Mouse (Mus musculus) cerebral cortex, adult 2 months (tissue): ENCODE results near the gene Blvrb.

ENCODE experiments used
- WGBS: fragments of 180-500 bp; shearing (Covaris S2); methylation state at CpG from one replicate; pipeline ENCODE4 v1.1.7; 2018; 5-methylcytosine and 5-hydroxymethylcytosine counted together

Gene Blvrb

DNA sequence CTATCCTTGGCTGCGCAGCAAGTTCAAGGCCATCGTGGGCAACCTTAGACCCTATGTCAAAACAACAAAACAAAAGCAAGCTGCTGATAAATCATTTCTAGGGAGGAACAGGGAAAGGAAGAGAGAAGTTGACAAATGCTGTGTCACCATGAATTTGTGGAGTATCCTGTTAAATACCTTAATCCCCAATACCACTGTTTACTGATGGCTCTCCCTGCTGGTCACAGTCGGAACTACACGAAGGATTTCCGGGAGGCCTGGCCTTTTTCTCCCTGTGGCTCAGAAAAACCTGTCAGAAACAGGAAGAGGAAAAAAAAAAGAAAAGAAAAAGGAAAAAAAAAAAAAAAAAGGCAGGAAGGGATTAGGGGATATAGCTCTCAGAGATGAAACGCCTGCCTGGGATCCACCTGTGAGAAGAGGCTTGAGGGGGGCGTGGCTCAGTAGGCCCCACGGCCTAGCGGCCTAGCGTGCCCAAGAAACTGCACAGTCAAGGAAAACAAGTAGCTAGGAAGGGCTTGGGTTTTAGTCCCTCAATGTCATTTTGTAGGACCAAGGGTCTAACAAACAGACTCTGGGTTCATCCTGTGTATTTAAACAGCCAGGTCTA lies 1.6 kb downstream of the Blvrb start:
- 65% methylated on average over 10 of the region's 10 CpGs for WGBS

DNA sequence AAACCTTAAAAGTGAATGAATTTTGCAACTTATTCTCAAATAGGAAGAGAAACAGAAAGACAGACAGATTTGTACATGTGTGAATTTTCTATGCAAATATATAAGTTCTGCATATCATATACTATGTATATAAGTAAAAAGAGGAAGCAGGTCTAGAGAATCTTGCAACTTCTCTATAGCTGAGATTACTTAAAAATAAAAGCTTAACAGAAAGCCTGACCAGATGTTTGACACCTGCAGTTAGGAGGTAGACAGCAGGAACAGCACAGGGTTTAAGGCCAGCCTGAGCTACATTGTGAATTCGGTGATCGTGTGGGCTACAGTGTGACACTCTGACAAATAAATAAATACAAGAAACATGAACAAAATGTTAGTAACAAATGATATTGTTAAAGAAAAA lies 3.6 kb downstream of the Blvrb start:
- WGBS: 97% methylated on average over 2 of the region's 2 CpGs

DNA sequence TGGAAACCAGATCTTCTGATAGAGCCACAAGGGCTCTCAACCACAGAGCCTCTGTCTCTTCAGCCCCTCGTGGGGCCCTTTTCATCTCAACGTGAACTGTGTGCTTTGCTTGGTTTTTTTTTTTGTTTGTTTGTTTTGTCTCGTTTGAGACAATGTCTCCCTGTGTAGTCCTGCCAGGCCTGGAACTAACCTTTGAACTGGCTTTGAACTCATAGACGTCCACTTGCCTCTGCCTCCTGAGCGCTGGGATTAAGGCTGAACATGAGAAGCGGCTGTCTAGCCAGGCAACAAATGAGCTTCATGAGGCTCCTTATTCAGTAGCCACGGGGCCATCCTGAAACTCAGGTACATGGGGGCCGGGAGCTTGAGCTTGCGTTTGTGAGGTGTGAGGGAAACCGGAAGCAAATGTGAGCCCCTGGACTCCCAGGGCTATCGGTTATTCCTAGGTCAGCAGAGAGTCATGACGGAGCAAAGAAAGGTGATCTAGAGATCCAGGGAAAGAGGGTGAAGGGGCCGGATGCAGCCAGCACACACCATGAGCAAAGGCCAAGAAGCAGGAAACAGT lies 4.5 kb downstream of the Blvrb start:
- 72% methylated on average over 13 of the region's 13 CpGs for WGBS

DNA sequence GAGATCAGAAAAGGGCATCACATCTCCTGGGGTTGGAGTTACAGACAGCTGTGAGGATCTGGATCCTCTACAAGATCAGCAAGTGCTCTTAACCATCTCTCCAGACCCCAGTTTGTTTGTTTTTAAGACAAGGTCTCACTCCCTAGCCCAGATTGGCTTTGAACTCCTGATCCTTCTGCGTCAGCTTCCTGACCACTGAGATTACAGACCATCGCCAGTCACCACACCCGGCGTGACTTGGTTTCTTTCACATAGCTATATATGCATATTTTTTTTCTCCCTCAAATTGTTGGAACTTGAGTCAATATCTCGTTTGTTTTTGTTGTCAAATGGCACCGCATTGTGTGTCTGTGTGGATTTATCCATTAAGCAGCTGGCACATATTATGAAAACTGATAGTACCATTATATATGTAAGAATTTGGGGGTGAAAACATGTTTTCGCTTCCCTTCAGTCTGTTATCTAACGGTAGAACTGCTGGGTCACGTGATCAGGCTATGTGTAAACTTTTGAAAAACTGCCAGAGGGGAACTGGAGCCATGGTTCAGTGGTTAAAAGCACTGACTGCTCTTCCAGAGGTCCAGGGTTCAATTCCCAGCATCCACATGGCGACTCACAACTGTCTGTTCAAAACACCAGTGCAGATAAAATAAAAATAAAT lies 6.8 kb downstream of the Blvrb start:
- 77% methylated on average over 10 of the region's 10 CpGs for WGBS

DNA sequence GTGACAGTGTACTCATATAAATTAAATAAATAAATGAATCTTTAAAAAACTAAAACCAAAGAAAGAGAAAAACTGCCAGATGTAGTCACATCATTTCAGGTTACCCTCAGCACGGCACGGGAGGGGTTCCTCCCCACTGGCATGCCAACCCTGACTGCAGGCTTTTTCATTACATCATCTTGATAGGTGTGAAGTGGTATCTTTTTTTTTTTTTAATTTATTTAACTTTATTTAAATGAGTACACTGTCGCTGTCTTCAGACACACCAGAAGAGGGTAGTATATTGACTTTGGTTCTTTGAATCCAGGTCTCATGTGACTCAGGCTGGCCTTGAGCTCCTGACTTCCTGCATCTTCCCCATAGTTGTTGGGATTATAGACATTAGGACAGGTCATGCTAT lies 7.5 kb downstream of the Blvrb start:
- WGBS: 88% methylated on average over 3 of the region's 3 CpGs

DNA sequence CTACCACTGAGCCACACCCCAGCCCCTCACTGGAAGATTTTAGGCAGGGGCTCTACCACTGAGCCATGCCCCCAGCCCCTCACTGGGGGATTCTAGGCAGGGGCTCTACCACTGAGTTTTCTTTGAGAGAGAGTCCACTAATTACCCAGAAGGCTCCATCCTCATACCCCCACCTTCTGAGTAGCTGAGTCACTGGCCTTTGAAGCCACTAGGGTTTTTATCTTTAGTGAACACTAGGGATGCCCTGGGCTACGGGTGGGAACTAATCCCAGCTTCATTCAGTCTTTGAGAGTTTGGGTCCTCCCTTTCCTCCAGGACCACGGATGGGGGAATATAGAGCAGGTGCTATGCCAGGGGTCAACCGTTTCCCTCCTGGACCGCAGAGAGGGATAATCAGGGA lies 10.8 kb downstream of the Blvrb start:
- 91% methylated on average over 4 of the region's 4 CpGs for WGBS

DNA sequence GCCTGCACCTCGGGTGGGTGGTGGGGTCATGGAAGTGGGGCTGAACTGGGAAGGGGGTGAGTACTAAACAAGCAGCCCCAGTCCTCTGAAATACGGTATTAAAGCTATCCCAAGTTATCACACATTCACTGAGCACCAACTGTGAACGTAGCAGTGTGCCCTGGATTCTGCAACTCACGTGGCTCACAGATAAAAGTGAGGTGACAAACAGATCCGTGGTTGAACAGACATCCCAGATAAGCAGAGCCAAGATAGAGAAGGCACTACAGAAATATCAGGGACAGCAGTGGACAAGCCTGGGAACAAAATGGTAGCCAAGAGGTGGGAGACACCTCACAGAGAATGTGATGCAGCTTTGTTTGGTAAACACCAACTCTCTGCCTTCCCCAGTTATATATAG lies 11.9 kb downstream of the Blvrb start:
- WGBS: 87% methylated on average over 5 of the region's 5 CpGs

DNA sequence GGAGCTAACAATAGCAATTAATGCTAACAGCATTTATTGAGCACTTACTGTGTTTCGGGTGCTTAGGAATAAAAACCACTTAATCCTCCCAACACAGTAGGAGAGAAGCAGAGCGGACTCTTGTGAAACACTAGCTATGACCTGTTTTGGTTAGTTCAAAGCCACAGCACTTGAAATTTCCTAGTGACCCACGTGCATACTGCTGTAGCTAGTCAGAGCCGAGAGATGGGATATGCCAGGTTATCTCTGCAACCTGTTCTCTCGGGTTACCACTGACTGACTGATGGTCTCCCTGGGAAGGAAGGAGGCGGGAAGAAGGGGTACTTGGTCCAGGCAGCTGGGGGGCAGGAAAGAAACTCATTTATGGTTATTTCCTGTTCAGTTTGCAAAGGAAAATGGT lies 12.7 kb downstream of the Blvrb start:
- 91% methylated on average over 6 of the region's 6 CpGs for WGBS

DNA sequence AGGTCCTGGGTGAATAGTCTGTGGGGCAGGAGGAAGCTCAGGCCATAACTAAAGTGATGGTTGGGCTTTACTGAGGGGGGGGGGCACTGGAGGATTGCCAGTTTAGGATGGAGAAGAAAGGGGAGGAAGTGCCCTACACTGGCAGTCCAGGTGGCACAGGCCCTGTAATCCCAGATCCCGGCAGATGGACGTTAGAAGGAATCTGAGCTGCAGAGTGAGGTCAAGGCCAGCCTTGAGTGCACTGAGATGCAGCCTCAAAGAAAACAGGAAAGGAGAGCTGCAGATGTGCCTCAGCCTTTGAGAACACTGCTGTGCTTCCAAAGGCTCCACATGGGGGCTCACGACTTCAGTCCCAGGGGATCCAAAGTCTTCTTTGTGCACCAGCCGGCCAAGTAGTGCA lies 19.9 kb downstream of the Blvrb start:
- WGBS: 47% methylated on average over 4 of the region's 4 CpGs

DNA sequence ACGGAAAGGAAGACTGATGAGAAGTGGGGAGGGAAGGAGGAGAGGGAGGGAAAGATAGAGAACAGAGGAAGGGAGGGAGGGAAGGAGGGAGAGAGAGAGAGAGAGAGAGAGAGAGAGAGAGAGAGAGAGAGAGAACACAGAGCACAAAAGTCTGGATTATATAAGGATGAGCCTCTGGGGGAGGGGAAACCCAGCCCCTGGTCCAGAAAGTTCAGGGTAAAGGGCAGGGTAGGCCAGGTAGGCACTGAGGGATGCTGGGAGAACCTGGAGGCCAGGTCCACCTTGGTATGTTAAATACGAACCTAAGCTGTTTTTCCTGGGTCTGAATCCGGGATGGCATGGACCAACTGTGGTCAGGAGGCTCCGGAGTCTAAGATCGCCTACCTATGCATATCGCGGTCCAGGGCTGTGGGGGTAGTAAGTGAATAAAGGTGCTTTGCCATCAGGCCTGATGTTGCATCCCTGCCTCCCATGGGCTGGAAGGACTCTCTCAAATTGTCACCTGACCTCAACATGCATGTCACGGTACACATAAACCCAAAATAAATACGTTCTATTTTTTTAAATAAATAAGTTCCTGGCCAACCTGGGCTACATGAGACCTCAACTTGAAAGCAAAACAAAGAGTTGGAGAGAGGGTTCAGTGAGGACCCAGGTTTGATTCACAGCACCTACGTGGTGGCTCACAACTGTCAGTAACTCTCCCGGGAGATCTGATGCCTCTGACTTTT lies 23.8 kb downstream of the Blvrb start:
- 92% methylated on average over 11 of the region's 11 CpGs for WGBS

DNA sequence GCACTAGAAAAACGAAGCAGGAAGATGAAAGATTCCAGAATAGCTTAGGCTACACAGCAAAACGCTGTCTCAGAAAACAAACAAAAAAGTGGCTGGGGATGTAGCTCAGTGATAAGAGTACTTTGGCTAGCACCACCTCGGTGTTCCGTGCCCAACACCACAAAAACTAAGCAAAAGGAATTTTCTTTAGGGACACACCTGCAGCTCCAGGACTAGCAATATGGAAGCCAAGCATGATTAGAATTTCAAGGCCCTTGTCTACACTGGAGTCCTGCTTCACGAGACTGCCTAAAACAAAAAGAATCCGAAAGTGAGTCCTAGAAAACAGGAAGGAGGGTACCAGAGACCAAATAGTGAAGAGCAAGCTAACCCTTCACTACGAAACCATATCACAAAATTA lies 24.8 kb downstream of the Blvrb start:
- WGBS: 8% methylated on average over 7 of the region's 7 CpGs

DNA sequence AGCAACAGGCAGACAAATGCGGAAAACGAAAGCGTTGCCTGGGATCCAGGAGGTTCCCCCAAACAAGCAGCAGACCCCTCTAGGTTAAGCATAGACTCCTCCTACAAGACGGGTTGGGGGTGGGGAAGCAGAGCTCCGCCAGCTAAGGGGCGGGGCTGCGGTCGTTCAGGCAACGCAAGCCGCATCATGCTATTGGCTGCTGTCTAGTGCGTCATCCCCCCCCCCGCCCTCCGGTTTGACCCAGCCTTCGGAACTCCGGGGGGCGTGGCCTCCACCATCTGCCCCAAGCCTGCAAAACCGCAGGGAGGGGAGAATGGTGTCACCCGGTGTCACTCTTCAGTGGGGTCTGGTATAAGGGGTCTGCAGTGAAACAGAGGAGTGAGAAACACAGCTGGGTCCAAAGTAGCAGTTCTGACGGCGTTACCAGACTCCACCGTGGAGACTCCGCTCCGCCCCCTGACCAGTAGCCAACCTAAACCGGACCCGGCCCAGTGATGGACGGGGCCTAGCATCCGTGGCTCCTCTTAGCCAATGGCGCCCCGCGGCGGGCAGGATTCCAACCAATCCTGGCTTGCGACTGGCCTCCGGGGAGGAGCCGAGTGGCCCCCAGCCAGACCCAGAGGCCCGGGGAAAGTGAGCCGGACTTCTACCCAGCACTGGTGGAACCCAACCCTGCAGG lies 25.5 kb downstream of the Blvrb start, which contains the start of gene Sertad3:
TSS of gene Sertad3 (plus strand) at position 613 of the 679 bp plus-strand sequence.
- under 1% methylated on average over 36 of the region's 36 CpGs for WGBS

DNA sequence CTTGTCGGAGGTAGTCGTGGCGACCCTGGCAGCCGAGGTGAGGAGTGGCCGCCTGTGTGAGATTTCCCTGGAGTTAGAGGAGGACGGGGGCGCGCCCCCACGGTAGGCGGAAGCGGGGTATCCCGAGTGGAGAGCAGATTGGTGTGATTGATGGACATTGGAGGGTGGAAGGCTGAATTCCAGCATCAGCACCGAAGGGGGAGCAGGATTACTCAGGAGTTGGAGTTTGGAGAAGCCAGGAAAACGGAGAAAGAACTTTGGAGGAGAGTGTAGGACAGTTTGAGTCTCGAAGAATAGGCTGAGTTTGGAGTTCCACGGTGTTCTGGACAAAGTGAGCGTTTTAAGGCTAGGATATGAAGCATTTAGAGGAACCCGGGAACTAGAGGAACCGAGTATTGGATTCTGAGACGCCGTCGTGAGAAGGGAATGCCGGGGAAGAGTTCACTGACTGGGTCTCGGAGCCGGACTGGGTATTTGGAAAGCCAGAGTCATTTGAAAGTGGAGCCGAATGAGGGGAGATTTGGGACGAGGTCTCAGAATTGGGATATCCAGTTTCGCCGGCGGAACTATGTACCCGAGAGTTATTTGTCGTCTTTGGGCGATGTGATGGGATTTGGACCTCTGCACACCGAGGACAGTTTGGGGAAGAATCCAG lies 26.2 kb downstream of the Blvrb start:
- under 1% methylated on average over 34 of the region's 34 CpGs for WGBS

DNA sequence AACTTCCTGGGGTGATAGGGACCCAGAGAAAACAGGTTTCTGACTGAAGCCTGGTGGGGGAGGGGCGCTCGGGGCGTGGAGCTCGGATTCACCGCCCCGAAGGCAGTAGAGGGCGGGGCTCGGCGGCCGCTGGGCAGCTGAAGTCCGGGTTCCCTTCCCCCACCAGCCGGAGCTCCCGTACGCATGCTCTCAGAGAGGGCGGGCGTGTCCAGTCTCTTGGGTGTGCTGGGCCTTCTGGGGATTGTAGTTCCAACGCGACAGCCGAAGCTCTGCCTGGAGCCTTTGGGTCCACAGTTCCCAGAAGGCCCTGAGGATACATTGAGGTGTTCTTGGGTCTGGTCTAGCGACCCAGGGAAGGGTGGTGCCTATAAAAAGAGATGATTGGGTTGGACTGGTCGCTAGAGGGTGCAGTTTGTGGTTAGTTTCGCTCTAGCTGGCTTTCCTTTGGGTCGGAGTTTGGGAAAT lies 26.7 kb downstream of the Blvrb start:
- WGBS: under 1% methylated on average over 23 of the region's 23 CpGs

DNA sequence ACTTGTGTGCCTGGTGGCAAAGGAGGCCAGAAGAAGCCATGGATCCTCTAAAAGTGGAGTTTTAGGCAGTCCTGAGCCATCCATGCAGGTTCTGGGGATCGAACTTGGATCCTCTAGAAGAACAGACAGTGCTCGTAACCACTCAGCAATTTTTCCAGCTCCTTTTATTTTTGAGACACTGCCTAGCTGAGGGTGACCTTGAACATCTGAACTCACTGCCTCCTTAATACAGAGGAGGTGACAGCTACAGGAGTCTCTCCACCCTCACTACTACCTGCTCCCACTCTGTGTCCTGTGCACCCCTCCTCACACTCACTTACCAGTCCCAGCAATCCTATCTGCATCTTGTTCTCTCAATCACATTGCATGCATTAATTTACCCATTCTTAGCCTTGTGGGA lies 27.8 kb downstream of the Blvrb start:
- WGBS: 100% methylated on average over 2 of the region's 2 CpGs

DNA sequence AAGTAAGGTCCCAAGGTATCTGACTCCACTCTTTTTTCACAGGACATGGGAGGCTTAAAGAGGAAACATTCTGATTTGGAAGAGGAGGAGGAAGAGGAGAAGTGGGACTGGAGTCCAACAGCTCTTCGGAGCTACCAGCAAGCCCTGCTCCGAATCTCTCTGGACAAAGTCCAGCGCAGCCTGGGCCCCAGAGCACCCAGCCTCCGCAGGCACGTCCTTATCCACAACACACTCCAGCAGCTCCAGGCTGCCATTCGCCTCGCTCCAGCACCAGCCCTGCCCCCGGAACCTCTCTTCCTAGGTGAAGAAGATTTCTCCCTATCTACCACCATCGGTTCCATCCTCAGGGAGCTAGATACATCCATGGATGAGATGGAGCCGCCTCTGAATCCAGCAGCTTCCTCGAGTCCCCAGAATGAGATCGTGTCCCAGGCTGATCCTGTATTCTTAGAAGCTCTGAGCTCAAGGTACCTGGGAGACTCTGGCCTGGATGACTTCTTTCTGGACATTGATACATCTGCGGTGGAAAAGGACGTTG lies 28.4 kb downstream of the Blvrb start:
- WGBS: 94% methylated on average over 14 of the region's 14 CpGs

DNA sequence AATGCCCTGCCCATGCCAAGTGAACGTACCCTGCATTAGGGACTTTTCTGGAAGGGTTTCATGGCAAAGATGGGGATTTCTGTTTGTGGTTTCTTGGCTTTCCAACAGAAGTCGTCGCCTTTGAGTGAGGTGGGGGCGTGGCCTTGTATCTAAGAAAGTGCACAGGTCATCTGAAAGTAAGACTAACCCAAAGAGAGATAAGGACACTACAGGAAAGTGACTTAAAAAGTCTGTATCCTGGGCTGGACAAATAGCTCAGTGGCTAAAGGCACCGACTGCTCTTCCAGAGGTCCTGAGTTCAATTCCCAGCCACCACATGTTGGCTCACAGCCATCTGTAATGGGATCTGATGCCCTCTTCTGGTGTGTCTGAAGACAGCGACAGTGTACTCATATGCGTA lies 30.8 kb downstream of the Blvrb start:
- 84% methylated on average over 7 of the region's 7 CpGs for WGBS

DNA sequence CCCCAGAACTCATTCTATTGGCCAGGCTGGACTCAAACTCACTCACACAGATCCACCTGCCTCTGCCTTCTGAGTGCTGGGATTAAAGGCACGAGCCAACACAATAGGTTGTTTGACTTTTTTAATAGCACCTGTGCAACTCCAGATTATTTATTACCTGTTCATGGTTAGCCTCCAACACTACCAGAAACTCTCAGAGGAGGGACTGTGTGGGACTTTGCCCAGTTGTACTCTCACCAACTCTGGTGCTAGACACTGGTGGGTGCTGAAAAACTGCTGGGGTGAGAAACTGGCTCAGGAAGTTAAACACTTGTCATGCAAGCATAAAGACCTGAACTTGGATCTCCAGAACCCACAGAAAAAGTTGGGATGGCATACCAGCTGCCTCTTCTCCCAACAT lies 32.0 kb downstream of the Blvrb start:
- 84% methylated on average over 1 of the region's 1 CpGs for WGBS

DNA sequence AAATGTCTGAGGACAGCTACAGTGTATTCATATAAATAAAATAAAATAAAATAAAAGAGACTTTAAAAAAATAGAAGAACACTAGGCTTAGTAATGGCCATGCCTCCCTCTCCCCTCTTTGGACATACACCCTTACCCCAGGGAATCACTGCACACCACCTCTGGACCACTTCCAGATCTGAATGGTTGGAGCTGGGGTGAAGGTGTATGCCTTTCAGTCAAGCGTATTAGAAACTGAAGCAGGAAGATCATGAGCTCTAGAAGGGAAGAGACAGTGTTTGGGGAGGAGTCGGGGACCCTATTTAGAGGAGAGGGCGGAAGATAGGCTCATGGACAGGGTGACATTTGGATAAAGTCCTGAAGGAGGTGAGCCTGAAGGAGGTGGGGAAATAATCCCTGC lies 32.7 kb downstream of the Blvrb start:
- WGBS: 74% methylated on average over 3 of the region's 3 CpGs

DNA sequence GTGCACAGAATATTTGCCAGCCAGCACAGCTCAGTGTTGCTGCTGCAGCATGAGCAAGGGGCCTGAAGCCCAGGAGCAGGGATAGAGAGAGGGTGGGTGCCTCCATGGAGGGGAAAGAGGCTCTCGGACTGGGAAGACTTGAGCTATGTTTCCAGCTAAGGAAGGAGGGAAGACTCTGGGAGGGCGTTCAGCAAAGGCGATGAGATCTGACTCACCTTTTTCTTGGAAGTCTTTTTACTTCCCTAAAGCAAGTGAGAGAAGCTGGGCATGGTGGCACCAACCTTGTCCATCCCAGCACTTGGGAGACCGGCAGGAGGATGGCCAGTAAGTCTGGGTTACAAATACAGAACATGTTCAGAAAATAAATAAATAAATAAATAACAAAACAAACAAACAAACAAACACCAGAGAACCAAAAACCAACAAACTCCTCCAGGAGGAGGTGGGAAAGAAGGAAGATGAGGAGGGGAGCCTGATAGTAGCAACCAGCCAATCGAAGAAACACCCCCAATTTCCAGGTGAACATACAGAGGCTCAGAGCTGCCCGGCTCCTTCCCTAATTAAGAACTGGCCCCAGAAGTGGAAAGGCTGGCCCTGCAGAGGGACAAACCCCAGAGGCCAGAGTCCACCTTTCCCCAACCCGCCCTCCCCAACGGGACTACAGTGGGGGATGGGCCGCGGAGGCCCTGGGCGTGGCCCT lies 33.3 kb downstream of the Blvrb start:
- WGBS: 10% methylated on average over 11 of the region's 11 CpGs

DNA sequence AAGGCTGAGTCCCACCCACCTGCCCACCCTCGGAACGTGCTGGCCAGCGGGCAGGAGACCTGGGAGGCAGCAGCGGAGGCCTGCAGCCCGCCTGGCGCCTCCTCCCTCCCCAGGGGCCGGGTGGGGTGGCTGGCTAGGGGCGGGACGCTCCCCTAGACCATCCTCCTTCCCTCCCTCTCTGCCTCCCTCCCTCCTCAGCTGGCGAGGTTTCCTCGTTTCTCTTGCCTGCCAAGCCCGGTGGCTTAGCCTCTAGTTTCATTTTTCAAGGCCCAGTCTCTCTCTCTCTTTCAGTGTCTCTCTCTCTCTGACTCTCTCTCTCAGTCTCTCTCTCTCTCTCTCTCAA lies 33.8 kb downstream of the Blvrb start:
- WGBS: 1% methylated on average over 9 of the region's 12 CpGs
